Mouse (Mus musculus) neural tube, embryonic 11.5 days (tissue): ENCODE measurements around the gene Tprkb. TPM values are rescaled to one million over a fixed set of nuclear protein-coding genes. Genes with fewer than 3 reads are reported as not detected.
"Not testable (repeated sequence)": the region's sequence is repeated elsewhere in the genome, so short reads cannot be mapped to it uniquely, and the experiment has no call there.

Experiments used
- ATAC-seq: fragments of 200-750 bp; cut with Nextera tagmentation; 2 replicates; pipeline ENCODE4 v1.8.0; 2017; ENCODE audit warnings: moderate number of reproducible peaks, mild to moderate bottlenecking, moderate TSS enrichment, moderate library complexity; ENCODE audit not compliant: insufficient read depth, low FRiP score, low TSS enrichment
- DNase-seq: peaks from one replicate; pipeline ENCODE4 v3.0.0-alpha.2; 2015; ENCODE audit warnings: low spot score
- H3K27ac ChIP-seq: fragments of 300-500 bp; sonication (generic); 2 replicates; pipeline ENCODE4 v1.5.1; 2014; ENCODE audit warnings: low read depth, mild to moderate bottlenecking, low read length
- H3K27me3 ChIP-seq: fragments of 300-500 bp; sonication (generic); 2 replicates; pipeline ENCODE4 v1.6.1; 2014; ENCODE audit warnings: mild to moderate bottlenecking, low read length, mixed read lengths; ENCODE audit not compliant: control insufficient read depth, insufficient read depth
- H3K36me3 ChIP-seq: fragments of 300-500 bp; sonication (generic); 2 replicates; pipeline ENCODE4 v1.6.1; 2014; ENCODE audit warnings: mild to moderate bottlenecking, low read length, moderate library complexity, mixed read lengths; ENCODE audit not compliant: control insufficient read depth, insufficient read depth
- H3K4me1 ChIP-seq: fragments of 300-500 bp; sonication (generic); 2 replicates; pipeline ENCODE4 v1.6.1; 2014; ENCODE audit warnings: low read length, mixed read lengths; ENCODE audit not compliant: control insufficient read depth, insufficient read depth
- H3K4me2 ChIP-seq: fragments of 300-500 bp; sonication (generic); 2 replicates; pipeline ENCODE4 v1.6.1; 2014; ENCODE audit warnings: low read depth, mild to moderate bottlenecking, moderate library complexity
- H3K4me3 ChIP-seq: fragments of 300-500 bp; sonication (generic); 2 replicates; pipeline ENCODE4 v1.5.1; 2014; ENCODE audit warnings: low read depth, low read length
- H3K9ac ChIP-seq: fragments of 300-500 bp; sonication (generic); 2 replicates; pipeline ENCODE4 v1.6.1; 2014; ENCODE audit warnings: mild to moderate bottlenecking, low read length
- H3K9me3 ChIP-seq: fragments of 300-500 bp; sonication (generic); 2 replicates; pipeline ENCODE4 v1.6.1; 2016; ENCODE audit warnings: low read length; ENCODE audit not compliant: control insufficient read depth
- WGBS: fragments of 180-500 bp; shearing (Covaris S2); extraction: QIAGEN DNeasy Blood & Tissue Kit; methylation state at CpG from one replicate; pipeline ENCODE4 v1.1.7; 2014; 5-methylcytosine and 5-hydroxymethylcytosine counted together
- polyA plus RNA-seq: library from polyadenylated mRNA; unstranded; fragments of >200 nt; fragmentation: Nextera tagmentation; extraction: Ambion mirVana; gene quantifications from 2 replicates; pipeline ENCODE4 v1.2.1, GENCODE M21; 2014

Tprkb gene
- polyA plus RNA-seq, 1 experiment from 2014 or later: 27.5 TPM

GRCm38 (mm10) chr6:85974941-85975617 is 63.4 kb downstream of the Tprkb start:
- no peak overlapping the region for H3K4me3 ChIP-seq
- H3K4me2 ChIP-seq: no peak overlapping the region
- 60% methylated on average over 10 of the region's 10 CpGs for WGBS
- no peak overlapping the region for H3K9ac ChIP-seq
- no peak for ATAC-seq
- H3K9me3 ChIP-seq: no peaks in the 10 kb centered on the region
- no peak for DNase-seq
- no peaks in the 10 kb centered on the region for H3K27me3 ChIP-seq
- H3K4me1 ChIP-seq: no peaks in the 10 kb centered on the region
- H3K36me3 ChIP-seq: no peaks in the 10 kb centered on the region
- H3K27ac ChIP-seq: no peak overlapping the region

DNA sequence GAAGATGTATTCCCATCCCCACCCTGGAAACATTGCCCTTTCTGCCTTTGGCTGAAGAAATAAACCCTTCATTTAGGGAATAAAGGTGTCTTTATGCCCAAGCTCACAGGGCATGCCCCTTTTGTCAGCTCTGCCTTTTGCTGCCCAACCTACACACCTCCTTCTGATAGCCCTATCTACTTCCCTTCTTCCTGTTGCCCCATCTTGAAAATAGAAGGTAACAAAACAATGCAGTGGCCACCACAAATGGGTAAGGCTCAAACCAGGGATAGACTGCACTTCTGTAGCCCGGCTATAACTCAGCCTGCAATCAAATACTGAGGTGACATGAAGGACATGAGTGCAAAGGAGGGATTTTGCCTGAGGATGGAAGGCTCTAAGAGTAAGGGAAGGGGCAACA is 64.1 kb downstream of the Tprkb start:
- Histone ChIP-seq H3K4me3 (no peak overlapping the region), H3K4me1 (no peaks in the 10 kb centered on the region), H3K36me3 (no peaks in the 10 kb centered on the region), H3K4me2 (no peak overlapping the region), H3K9me3 (no peaks in the 10 kb centered on the region), H3K9ac (no peak overlapping the region), H3K27me3 (no peaks in the 10 kb centered on the region), H3K27ac (no peak overlapping the region)
- no peak for ATAC-seq
- no peak for DNase-seq
- WGBS: 92% methylated on average over 1 of the region's 1 CpGs

- Histone ChIP-seq H3K4me1 (no peaks in the 10 kb centered on the region), H3K36me3 (no peaks in the 10 kb centered on the region), H3K27ac (no peak overlapping the region), H3K9ac (no peak overlapping the region), H3K4me2 (no peak overlapping the region), H3K27me3 (no peaks in the 10 kb centered on the region), H3K9me3 (no peaks in the 10 kb centered on the region), H3K4me3 (no peak overlapping the region)
- ATAC-seq (no peak), DNase-seq (no peak)
- WGBS: 92% methylated on average over 5 of the region's 5 CpGs
Measured at GRCm38 (mm10) chr6:85976242-85976641, 64.6 kb downstream of the Tprkb start.

DNA sequence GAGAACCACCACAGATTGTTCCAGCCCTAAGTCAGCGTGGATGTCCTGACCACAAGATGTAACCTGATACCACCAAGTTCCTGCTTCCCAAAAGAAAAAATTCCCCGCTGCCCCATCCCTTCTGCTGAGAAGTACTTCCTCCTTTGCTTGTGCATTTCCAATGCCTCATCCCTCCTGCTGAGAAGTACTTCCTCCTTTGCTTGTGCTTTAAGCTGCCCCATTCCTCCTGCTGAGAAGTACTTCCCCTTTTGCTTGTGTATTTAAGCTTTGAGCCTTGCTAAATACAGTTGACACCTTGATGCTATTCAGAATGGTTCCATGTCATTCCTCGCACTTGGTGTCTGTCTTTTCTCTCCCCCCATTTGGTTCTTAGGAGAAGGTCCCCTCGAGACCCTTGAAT is 67.1 kb downstream of the Tprkb start:
- not testable (repeated sequence) for H3K27me3 ChIP-seq, H3K9ac ChIP-seq, H3K27ac ChIP-seq, ATAC-seq, DNase-seq, H3K4me3 ChIP-seq, H3K36me3 ChIP-seq, H3K9me3 ChIP-seq, H3K4me2 ChIP-seq, H3K4me1 ChIP-seq
- WGBS: 72% methylated on average over 4 of the region's 4 CpGs

Other genes with a start within 250 kb of the Tprkb start
- not detected in 2 replicates for gene Nat8f7, start 198.7 kb upstream of the Tprkb start, polyA plus RNA-seq
- not detected in 2 replicates for gene Nat8f3, start 146.1 kb upstream of the Tprkb start, polyA plus RNA-seq
- gene Nat8f6, start 90.9 kb upstream of the Tprkb start, polyA plus RNA-seq: not detected in 2 replicates
- not detected in 2 replicates for gene Nat8f5, start 90.9 kb upstream of the Tprkb start, polyA plus RNA-seq
- gene Nat8, start 79.8 kb upstream of the Tprkb start, polyA plus RNA-seq: not detected in 2 replicates
- gene Nat8f2, start 42.7 kb upstream of the Tprkb start, polyA plus RNA-seq: not detected in 2 replicates
- 4.2 and 4.7 TPM in 2 replicates for gene Nat8f4, start 7.0 kb upstream of the Tprkb start, polyA plus RNA-seq
- 5.8 and 6.4 TPM in 2 replicates for gene Nat8f1, start 3.8 kb downstream of the Tprkb start, polyA plus RNA-seq
- gene Dusp11, start 49.8 kb downstream of the Tprkb start, polyA plus RNA-seq: 45.0 and 46.9 TPM in 2 replicates
- not detected in 2 replicates for gene Figla, start 104.3 kb downstream of the Tprkb start, polyA plus RNA-seq
- 65.8 and 67.0 TPM in 2 replicates for gene Add2, start 116.8 kb downstream of the Tprkb start, polyA plus RNA-seq